Mouse (Mus musculus): ENCODE results near the gene Hist1h3g.

Hist1h3g gene

GRCm38 (mm10) chr13:23515826-23516620, 19.2 kb upstream of the Hist1h3g start:
- no peak for DNase-seq

DNA sequence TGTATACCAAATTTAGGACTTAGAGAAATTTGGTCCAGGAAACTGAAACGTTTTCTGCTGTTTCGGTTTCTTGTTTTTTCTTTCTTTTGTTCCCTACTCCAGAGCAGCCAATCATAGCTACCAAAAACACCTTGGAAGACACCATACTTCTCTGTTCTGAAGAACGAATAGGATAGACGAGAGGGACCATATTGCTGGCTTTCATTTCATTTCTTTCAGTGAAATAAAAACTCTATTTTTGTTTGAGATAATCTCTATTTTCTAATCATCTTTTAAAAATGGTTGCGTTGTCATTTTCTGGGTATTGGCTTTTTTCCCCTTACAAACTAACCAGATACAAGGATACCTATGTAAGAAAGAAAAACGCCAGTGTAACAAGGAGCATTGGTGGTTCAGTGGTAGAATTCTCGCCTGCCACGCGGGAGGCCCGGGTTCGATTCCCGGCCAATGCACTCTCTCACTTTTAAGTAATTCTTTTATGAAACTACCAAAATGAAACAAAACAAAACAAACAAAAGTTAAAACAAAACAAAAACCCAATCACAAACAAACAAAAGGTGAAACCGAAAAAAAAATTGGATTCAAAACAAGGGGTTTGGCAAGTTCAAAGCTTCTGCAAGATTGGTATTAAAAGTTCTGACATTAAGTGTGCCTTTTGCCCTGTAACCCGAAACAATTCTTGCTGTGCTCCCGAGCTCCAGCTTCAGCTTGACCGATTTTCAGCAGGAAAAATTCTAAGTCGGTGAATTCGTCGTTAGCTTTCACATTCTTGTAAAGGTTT, 18.2 kb upstream of the Hist1h3g start:
- peak; percentile 85 for DNase-seq

DNA sequence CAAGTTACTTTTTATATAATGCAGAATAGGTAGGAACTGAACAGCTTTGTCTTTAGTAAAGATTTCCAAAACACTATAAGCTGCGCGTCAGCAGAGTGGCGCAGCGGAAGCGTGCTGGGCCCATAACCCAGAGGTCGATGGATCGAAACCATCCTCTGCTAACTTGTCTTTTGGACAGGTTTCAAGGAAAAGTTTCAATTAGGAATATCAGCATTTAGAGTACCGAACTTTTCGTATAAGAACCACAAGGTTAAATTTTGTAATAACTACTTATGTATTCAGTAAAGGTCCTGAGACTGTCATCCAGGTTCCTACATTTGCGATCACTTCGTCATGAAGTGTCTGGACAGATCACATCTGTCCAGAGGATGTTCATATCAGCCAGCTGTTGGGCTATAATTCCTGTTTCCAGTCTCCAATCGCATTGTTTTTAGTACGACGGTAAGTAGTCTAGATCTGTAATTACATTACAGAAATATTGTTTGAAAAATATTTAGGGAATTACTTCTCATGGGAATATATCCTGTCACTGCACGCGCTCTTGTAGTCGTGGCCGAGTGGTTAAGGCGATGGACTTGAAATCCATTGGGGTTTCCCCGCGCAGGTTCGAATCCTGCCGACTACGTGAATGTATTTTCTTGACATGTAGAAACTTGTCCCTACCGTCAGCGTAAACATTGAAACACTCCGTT, 17.5 kb upstream of the Hist1h3g start:
- DNase-seq: peak; percentile 92

- DNase-seq: no peak
Observed at GRCm38 (mm10) chr13:23518295-23518603, 17.0 kb upstream of the Hist1h3g start.

GRCm38 (mm10) chr13:23518885-23519284, 16.3 kb upstream of the Hist1h3g start:
- peak; percentile 88 for DNase-seq

DNA sequence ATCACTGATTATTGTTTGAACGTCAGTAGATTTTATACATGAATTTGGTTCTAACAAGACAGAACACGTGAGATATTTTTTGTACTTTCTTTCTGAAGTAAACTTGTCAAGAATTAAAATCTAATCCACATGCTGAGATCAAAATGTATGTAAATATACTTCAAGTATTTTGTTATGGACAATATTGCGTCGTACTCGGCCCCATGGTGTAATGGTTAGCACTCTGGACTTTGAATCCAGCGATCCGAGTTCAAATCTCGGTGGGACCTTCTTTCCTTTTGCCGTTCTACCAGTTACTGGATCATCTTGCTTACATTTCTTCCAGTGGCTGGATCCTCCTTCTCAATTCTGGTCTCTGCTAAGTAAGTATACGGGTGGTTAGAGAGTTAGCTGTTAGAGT, 15.8 kb upstream of the Hist1h3g start:
- DNase-seq: peak; percentile 84

DNA sequence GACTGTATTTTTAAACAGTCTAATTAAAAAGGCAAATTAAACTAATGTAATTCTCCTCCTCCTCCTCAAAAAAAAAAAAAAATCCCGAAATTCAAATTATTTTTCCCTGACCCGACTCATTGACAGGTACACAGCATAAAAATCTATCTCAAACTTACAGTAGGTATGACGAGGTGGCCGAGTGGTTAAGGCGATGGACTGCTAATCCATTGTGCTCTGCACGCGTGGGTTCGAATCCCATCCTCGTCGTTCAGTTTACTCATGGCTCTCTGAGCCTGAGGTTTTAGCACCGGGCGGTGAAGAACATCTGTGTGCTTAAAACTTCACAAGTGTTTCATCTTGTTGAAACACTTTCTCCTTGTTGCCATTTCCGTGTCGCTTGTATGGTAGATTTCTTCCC, 13.5 kb upstream of the Hist1h3g start:
- peak; percentile 80 for DNase-seq

GRCm38 (mm10) chr13:23523976-23524375, 11.2 kb upstream of the Hist1h3g start:
- no peak for DNase-seq

GRCm38 (mm10) chr13:23524654-23525053, 10.6 kb upstream of the Hist1h3g start:
- peak; percentile 77 for DNase-seq

DNA sequence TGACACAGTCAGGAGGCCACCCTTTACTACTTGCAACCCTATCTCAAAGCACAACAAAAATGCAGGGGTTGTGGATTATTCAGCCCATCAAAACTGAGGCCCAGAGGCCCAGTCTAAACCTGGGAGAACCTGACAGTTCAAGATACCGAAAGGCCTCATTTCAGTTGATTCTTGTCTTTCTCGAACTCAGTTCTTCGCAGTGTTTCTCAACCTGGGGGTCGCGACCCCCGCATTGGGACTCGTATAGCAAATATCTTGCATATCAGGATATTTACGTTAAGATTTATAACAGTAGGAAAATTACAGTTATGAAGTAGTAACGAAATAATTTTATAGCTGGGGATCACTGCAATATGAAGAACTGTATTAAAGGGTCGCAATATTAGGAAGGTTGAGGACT, 9.3 kb upstream of the Hist1h3g start:
- no peak for DNase-seq

DNA sequence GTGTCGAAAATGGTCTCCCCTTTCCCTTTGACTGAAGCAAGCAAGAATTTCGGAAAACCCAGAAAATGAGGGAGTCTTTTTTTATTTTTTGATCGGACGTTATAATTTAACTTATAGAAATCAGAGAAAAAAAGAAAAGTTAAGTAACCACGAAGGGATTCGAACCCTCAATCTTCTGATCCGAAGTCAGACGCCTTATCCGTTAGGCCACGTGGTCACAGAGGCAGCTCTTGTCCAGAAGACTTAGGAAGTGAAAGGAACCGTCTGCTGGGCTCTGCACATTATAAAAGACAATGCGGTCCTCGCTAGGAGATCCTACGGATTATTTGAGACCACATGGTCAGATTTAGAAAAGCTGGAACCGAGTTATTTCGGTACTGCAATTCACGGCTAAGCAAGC, 8.9 kb upstream of the Hist1h3g start:
- peak; percentile 96 for DNase-seq

GRCm38 (mm10) chr13:23529005-23529404, 6.2 kb upstream of the Hist1h3g start:
- no peak for DNase-seq

GRCm38 (mm10) chr13:23529480-23530165, 5.6 kb upstream of the Hist1h3g start:
- no peak for DNase-seq

- DNase-seq: peak; percentile 70
Observed at GRCm38 (mm10) chr13:23530181-23530900, 4.9 kb upstream of the Hist1h3g start.

DNA sequence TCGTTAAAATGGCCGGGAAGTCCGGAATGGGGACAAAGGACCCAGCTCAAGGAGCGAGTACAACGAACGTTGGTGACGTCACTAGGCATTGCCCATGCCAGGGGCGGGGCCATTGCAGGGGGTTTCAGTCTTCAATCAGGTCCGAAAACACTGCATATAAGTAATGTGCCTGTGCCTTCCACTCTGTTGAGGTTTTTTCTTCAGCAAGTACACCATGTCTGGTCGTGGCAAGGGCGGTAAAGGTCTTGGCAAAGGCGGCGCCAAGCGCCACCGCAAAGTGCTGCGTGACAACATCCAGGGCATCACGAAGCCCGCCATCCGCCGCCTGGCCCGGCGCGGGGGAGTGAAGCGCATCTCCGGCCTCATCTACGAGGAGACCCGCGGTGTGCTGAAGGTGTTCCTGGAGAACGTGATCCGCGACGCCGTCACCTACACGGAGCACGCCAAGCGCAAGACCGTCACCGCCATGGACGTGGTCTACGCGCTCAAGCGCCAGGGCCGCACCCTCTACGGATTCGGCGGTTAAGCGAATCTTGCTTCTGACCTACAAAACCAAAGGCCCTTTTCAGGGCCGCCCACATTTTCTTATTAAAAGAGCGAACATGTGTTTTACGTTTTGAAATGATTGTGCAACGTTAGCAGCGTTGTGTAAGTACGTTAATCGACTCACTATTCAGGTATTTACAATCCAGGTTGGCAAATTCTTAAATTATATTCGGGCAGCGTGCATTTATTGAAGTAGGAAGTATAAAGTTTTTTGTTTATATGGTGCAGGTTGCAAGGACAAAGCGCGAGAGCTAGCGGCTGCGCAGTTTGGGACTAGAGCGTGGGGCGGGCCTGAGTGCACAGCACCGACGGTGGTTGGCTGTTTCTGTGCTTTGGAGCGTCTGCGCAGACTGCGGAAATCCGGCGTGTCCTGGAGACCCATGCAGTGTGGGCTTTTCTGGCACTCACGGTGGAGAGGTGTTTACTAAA, 4.0 kb upstream of the Hist1h3g start, which contains the start of gene Hist1h4h:
TSS of gene Hist1h4h (plus strand) at position 150 of the 975 bp plus-strand sequence.
- DNase-seq: peak; percentile 97

DNA sequence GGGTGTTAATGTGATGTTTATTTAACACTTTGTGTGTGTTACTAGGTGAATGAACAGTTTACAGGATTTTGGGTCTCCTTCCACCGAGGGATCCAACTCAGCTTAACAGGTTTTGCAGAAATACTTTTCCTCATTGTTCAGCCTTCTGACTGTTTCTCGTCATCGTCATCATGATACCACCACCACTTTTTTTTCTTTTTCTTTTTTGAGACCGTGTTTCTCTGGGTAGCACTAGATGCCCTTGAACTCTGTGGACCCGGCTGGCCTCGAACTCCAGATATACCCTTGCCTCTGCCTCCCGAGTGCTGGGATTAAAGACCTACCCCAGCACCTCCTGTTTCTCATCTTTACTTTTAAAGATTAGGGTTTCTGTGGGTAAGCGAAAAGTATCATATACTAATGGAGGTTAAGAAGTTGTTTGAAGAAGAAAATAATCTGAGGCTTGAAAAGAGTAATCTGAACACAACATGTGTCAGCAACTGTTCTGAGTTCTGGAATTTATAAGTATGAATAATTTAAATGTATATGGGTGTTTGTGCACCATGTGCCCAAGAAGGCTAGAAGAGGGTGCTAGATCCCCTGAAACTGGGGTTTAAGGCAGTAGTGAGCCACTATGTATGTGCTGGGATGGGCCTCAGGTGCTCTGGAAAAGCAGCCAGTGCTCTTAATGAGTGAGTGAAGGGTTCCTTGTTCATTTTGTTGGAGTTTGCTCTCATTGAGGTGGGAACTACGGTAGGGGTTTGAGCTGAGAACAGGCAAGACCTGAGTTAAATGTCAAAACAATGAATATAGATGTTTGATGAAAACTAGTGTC, 2.8 kb upstream of the Hist1h3g start:
- no peak for DNase-seq

DNA sequence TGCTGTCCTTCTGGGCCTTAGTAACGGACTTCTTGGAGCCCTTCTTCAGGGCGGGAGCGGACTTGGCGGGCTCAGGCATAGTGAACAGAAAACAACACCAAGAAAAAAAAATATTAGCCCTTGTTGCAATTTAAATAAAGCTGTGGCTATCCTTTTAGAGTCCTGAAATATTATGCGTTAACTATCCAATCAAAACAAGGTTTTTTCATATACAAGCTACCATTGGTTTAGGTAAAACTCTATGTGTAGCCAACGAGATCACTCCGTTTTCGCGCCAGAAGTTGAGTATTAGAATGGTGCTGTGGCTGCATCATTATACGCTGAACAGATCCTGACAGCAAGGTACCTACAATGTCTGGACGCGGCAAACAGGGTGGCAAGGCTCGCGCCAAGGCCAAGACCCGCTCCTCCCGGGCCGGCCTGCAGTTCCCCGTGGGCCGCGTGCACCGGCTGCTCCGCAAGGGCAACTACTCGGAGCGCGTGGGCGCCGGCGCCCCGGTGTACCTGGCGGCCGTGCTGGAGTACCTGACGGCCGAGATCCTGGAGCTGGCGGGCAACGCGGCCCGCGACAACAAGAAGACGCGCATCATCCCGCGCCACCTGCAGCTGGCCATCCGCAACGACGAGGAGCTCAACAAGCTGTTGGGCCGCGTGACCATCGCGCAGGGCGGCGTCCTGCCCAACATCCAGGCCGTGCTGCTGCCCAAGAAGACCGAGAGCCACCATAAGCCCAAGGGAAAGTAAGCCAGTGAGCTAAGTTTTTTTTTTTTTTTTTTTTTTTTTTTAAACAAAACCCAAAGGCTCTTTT, 1.5 kb upstream of the Hist1h3g start, which contains the start of gene Hist1h2af:
TSS of gene Hist1h2af (plus strand) at position 347 of the 808 bp plus-strand sequence.
- DNase-seq: peak; percentile 68

GRCm38 (mm10) chr13:23534368-23535131, 672 bp upstream of the Hist1h3g start:
- DNase-seq: no peak

All from lung, postnatal 14 days (tissue).